Mouse (Mus musculus) adrenal gland, postnatal 14 days (tissue): ENCODE data around the gene Krtap6-1. TPM values are rescaled to one million over a fixed set of nuclear protein-coding genes. Genes with fewer than 3 reads are reported as not detected.
"Not testable (repeated sequence)": the region's sequence is repeated elsewhere in the genome, so short reads cannot be mapped to it uniquely, and the experiment has no call there.

ENCODE experiments used
- DNase-seq: peaks from one replicate; pipeline ENCODE4 v3.0.0; 2021; ENCODE audit warnings: mixed read lengths
- long read RNA-seq, 2 experiments: library from polyadenylated mRNA; stranded (forward); transcript quantifications; one replicate each; pipeline ENCODE4 v2.0.0; 2021
- total RNA-seq: library from RNA; stranded (reverse); gene quantifications from 2 replicates; pipeline ENCODE4 v1.2.3, GENCODE M21; 2021

Krtap6-1 gene
- not detected in 2 replicates for total RNA-seq
- long read RNA-seq, experiment 1, result 0 reads
- long read RNA-seq, experiment 2, result 0 reads

GRCm38 (mm10) chr16:89031399-89031798 lies at the start of gene Krtap6-1:
TSS of gene Krtap6-1 (plus strand) at chr16:89031699.
- not testable (repeated sequence) for DNase-seq

GRCm38 (mm10) chr16:89010659-89011058 lies 20.8 kb upstream of the Krtap6-1 start, which contains the start of gene Krtap22-2:
TSS of gene Krtap22-2 (minus strand) at chr16:89010759.
- DNase-seq, result no peak

- no peak for DNase-seq
Measured at GRCm38 (mm10) chr16:89013973-89014372, 17.5 kb upstream of the Krtap6-1 start.

- DNase-seq, result not testable (repeated sequence)
Measured at GRCm38 (mm10) chr16:89014984-89015383, 16.5 kb upstream of the Krtap6-1 start, which contains the start of gene Gm10229. TSS of gene Gm10229 (plus strand) at chr16:89015284.

GRCm38 (mm10) chr16:89041372-89041771 lies 9.9 kb downstream of the Krtap6-1 start, which contains the start of gene Gm10228:
TSS of gene Gm10228 (minus strand) at chr16:89041472.
- not testable (repeated sequence) for DNase-seq

GRCm38 (mm10) chr16:89047783-89048182 lies 16.3 kb downstream of the Krtap6-1 start, which contains the start of gene Krtap6-5:
TSS of gene Krtap6-5 (minus strand) at chr16:89047883.
- DNase-seq, result no peak

GRCm38 (mm10) chr16:89063902-89064301 lies 32.4 kb downstream of the Krtap6-1 start, which contains the start of gene 1110025L11Rik:
TSS of gene 1110025L11Rik (minus strand) at chr16:89064002.
- not testable (repeated sequence) for DNase-seq

GRCm38 (mm10) chr16:89071041-89071440 lies 39.5 kb downstream of the Krtap6-1 start:
- peak; percentile 17 for DNase-seq

Other genes starting within 250 kb of the Krtap6-1 start
- gene Gm20741, start 219.5 kb upstream of the Krtap6-1 start, total RNA-seq, result not detected in 2 replicates
- gene Krtap15, start 211.5 kb upstream of the Krtap6-1 start, total RNA-seq, result not detected in 2 replicates
- gene Krtap14, start 205.6 kb upstream of the Krtap6-1 start, total RNA-seq, result not detected in 2 replicates
- not detected in 2 replicates for gene Krtap19-1, start 162.3 kb upstream of the Krtap6-1 start, total RNA-seq
- gene Krtap19-2, start 157.4 kb upstream of the Krtap6-1 start, total RNA-seq, result not detected in 2 replicates
- gene Krtap19-3, start 153.7 kb upstream of the Krtap6-1 start, total RNA-seq, result not detected in 2 replicates
- gene Krtap19-4, start 146.6 kb upstream of the Krtap6-1 start, total RNA-seq, result not detected in 2 replicates
- gene Krtap19-5, start 135.2 kb upstream of the Krtap6-1 start, total RNA-seq, result not detected in 2 replicates
- not detected in 2 replicates for gene Krtap19-9b, start 99.4 kb upstream of the Krtap6-1 start, total RNA-seq
- gene Krtap16-3, start 68.8 kb upstream of the Krtap6-1 start, total RNA-seq, result not detected in 2 replicates
- not detected in 2 replicates for gene Krtap22-2, start 20.9 kb upstream of the Krtap6-1 start, total RNA-seq
- not detected in 2 replicates for gene Gm10229, start 16.4 kb upstream of the Krtap6-1 start, total RNA-seq
- not detected in 2 replicates for gene Gm10228, start 9.8 kb downstream of the Krtap6-1 start, total RNA-seq
- not detected in 2 replicates for gene Krtap6-5, start 16.2 kb downstream of the Krtap6-1 start, total RNA-seq
- gene 1110025L11Rik, start 32.3 kb downstream of the Krtap6-1 start, total RNA-seq, result not detected in 2 replicates
- not detected in 2 replicates for gene Krtap6-3, start 52.3 kb downstream of the Krtap6-1 start, total RNA-seq
- not detected in 2 replicates for gene Gm6358, start 109.2 kb downstream of the Krtap6-1 start, total RNA-seq
- not detected in 2 replicates for gene Gm10061, start 119.4 kb downstream of the Krtap6-1 start, total RNA-seq
- not detected in 2 replicates for gene Gm9789, start 126.3 kb downstream of the Krtap6-1 start, total RNA-seq
- gene Gm7735, start 137.8 kb downstream of the Krtap6-1 start, total RNA-seq, result not detected in 2 replicates
- not detected in 2 replicates for gene 1110057P08Rik, start 143.0 kb downstream of the Krtap6-1 start, total RNA-seq
- not detected in 2 replicates for gene Krtap20-2, start 174.2 kb downstream of the Krtap6-1 start, total RNA-seq